Mouse (Mus musculus) gastrocnemius, postnatal 4 days (tissue): ENCODE measurements around the gene Aes. TPM values are rescaled to one million over a fixed set of nuclear protein-coding genes. Genes with fewer than 3 reads are reported as not detected.

Source experiments
- DNase-seq, 2 experiments: peaks; one replicate each; pipeline ENCODE4 v3.0.0; 2021 to 2022; ENCODE audit warnings: low spot score in 2 of 2, mixed read lengths in 2 of 2
- long read RNA-seq, 2 experiments: library from polyadenylated mRNA; stranded (forward); transcript quantifications; one replicate each; pipeline ENCODE4 v2.0.0; 2021
- total RNA-seq, 2 experiments: library from RNA; stranded (reverse); gene quantifications; 2 replicates each; pipeline ENCODE4 v1.2.3; 2021

Gene Aes
- 100 to 1,000 TPM; 537 to 620 TPM for total RNA-seq
- long read RNA-seq, experiment 1, transcript Aes-201 (7 exons, 1,411 nt) = major isoform, 478 of 552 reads
- long read RNA-seq, experiment 1, partial matches to known transcripts = 1 of 552 reads
- long read RNA-seq, experiment 1, other reads (novel, unspliced or antisense) = 71 of 552 reads
- long read RNA-seq, experiment 2, transcript Aes-201 (7 exons, 1,411 nt) = major isoform, 505 of 579 reads
- long read RNA-seq, experiment 2, partial matches to known transcripts = 3 of 579 reads
- long read RNA-seq, experiment 2, other reads (novel, unspliced or antisense) = 69 of 579 reads

DNA sequence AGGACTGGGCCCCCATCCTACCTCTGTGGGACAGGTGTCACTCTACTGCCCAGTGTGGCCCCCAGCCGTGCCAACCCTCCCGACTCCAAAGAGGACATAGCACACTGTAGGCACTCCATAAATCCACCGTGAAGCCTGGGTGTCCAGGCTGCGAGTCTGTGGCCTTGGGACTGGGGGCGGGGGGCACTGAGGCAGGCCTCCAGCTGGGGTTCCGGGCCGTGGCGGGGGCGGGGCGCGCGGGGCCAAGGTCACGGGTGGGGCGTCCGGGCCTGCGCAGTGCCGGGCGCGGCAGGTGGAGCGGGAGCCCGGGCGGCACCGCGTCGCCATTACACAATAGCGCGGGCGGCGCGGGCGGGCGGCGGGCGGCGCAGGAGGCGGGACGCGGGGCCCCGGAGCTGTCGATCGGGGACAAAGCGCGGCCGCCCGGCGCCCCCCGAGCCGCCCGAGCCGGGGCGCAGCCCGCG lies at the start of gene Aes:
Gene Aes (plus strand): TSS at position 326 of the 464 bp plus-strand sequence.
- peak; percentile 71 to 80 for DNase-seq

DNA sequence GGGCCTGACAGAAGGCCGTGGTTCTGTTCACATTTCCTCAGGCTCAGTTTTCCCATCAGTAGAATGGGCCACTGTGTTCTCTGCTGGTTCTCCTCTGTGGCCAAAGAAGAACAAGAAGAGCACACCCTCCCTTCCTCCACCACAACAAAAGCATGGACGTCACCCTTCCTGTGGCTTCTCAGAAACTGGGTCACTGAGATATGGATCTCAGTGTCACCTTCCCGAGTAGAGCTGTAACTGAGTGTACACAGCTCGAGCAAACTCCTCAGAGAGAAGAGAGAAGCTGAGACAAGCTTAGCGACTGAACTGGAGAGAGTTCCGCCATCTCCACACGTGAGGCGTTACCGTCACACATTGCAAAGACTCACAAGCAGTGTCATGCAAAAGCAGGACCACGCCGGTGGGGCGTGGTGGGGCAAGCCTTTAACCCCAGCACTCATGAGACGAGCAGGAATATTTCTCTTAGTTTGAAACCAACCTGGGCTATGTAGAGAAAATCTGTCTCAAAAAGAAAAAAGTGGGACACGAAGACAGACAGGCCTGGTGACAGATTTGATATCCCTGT lies 49.0 kb upstream of the Aes start:
- no peak for DNase-seq

DNA sequence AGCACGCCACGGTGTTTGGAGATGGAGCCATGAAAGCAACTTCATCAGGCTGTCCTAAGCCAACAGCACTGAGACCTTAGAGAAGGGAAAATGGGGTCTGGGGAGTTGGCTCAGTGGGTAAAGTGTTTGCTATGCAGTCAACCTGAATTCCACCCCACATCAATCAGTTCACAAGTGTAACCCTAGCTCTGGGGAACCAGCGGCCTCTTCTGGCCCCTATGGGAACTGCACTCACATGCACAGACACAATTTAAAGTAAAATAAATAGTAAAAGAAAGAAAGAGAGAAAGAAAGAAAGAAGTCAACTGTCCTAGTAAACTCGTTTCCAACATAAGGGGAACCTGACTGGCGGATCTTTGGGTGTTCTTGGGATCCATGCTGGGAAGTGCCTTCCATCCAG lies 45.5 kb upstream of the Aes start:
- no peak for DNase-seq

DNA sequence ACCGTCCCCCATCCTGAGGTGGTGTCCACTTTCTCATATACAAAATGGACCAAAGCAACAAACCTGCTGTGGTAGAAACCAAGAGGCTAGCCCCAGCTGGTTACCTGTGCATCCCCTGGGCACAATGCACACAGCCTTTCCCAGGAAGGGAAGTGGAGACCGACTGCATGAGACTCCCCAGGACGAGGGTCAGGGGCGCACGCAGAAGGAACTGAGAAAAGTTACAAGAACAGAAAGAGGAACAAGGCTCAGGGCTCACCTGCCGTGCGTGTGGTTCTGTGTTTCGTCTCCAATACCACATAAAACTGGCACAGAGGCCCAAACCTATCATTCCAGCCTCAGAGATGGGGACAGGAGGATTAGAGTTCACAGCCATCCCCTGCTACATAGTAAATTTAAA lies 42.1 kb upstream of the Aes start:
- no peak for DNase-seq

DNA sequence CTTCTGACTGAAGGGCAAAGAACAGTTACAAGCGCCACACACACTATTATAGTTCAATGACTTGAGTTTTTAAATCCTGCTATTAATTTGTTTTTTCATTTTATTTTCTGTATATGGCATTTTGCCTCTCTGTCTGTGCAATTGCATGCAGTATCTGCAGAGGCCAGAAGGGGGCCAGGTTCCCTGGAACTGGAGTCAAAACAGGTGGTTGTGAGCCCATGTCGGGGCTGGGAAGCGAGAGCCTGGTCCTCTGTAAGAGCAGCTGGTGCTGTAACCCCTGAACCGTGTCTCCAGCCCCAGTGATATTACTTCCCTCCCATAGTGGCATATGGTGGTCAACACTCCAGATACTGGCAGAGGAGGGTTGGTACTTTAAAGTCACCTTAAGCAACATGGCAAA lies 40.7 kb upstream of the Aes start:
- peak in 1 of 2 experiments; percentile 73 for DNase-seq

DNA sequence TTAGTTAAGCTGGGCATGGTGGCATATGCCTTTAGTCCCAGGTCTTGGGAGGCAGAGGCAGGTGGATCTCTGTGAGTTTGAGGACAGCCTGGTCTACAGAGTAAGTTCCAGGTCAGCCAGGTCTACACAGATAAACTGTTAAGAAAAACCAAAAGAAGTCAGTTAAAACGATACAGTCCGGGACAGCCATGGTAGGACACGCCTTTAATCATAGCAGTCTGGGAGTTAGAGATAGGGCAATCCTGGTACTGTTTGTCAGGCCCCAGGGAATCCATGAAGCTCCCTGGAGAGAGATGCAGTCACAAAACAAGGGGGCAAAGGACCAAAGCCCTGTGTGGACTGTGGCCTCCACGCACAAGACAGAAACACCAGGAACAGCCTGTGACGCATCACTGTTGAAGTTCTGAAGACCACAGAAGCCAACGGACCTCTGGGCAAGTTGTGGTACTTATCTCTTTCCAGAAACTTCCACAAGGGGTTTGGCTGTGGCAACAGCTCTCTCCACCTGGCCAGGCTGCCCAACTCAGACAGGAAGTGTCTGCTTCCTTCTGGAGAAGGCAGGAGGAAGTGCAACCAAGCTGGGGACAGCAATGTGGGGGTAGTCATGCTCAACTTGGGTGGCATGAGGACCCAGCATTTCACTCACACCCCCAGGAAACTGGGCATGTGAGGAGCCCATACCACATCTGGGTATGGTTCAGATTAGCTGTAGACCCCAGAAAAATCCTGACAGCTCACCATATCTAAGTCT lies 39.9 kb upstream of the Aes start:
- no peak for DNase-seq

DNA sequence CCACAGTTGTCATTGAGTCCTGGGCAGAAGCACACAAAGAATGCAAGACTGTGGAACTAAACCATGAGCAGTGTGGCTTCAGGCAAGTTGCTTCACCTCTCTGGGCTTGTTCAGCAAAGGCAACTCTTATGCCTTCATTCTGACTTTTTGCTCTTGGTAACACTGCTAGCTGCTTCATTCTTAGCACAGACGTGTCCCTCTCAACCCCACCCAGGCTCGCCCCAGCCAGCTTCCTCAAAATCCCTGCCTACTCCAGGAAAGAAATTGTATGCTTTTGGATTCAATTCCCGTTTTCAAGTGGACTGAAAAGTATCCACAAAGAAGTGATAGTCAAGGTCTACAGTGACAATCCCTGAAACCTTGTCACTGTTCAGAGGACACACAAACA lies 39.3 kb upstream of the Aes start:
- no peak for DNase-seq

DNA sequence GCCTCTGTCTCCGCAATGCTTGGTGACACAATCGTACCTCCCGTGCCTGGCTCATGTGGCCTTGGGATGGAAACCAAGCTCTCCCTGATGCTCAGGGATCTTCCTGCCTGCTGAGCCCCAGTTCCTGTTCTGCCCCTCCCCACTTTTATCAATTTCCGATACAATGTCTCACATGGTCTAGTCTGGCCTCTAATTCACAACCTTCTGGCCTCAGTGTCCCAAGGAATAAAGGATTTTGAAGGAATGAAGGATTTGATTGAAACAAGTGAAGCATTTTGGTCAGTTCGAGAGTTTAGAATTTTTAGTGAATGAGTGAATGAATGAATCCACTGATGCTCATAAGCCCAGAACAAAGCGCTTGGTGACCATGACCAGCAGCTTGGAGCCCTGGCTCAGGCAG lies 36.1 kb upstream of the Aes start:
- no peak for DNase-seq

DNA sequence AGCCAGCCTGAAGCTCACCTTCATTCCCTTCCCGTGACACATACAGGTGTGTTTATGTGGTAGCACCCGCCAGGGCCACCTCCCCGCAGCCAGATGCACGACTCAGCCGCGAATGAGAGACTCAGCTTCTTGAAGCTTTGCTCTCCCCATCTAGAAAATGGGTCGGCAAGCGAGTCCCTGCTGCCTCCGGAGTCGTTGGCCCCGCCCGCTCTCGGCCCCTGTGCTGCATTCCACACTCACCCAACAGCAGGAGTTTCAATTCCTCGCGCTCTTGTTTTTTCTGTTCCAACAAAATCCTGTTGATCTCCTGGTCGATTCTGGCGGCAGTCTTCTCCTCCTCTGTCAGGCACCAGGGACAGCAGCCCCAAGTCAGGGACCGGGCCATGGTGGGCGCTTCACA lies 35.7 kb upstream of the Aes start:
- DNase-seq = no peak

DNA sequence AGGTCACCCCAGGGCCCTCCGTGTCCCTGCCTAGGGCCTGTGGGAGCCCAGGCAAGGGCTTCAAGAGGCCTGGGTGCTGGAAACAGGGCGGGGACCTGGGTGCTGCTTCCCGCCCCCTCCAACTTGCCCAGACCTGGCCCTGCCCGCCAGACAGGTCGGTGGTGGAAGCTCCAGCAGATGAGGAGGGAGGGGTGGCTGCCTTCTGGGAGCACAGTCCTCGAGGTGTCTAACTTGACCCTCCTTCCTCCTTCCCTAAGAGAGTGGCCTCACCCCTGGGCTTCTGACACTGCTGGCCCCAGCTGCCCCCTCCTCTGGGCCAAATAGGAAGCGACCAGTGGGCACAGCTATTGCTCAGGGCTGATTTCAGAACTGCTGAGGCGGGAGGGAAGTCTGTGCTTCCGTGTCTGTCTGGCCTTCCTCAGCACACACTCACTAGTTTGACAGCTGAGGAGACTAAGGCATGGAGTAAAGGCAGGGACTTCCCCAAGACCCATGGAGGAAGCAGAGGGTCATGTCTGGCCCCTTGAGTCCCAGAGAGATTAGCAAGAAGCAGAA lies 35.2 kb upstream of the Aes start, which contains the start of gene Gna15:
Gene Gna15 (minus strand): TSS at position 175 of the 555 bp plus-strand sequence.
- no peak for DNase-seq

DNA sequence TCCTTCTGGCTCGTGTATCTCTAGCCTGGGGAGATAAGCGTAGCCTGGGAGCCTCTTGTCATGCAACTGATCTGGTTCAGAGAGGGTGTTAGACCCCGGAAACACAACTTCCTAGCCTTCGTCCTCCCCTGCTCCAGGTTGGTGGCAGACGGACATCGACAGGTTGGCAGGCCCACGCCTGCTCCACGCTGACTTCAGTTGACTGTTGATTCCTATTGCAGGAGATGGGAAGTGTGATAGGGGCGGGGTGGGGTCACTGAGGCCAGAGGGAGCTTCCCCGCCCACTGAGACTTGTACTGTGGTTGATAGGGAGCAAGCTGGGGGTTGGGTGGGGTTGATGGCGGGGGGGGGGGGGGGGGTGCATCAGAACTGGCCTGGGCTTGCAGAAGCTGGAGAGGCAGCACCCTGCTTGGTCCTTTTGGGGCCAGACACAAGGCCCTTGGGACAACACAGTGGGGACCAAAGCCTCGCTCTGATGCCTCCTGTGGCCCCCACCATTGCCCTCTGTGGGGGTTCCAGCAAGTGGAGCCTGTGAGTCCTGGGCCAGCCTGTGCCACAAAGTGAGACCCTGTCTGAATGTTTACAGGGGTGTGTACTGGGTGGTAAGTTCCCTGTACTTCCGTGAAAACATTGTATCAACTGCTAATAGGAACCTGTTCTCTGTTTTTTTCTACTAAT lies 34.1 kb upstream of the Aes start:
- DNase-seq = no peak

DNA sequence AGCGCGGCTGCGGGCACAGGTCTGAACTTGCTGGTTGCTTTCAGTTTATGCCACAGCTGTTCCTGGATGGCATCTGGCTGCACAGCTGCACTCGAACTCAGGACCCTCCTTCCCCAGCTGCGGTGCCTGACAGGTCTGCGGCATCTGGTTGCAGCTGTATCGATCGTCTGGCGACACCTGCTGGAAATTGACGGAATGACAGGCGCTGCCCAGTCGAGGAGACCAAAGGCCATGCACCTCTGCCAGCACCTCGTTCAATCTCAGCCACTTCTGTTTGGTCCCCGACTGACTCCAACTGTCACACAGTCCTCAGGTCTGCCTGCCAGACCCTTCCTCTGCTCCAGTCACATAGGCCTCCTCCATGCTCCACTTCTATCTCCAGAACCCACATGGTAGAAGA lies 32.5 kb upstream of the Aes start:
- peak; percentile 69 to 78 for DNase-seq

DNA sequence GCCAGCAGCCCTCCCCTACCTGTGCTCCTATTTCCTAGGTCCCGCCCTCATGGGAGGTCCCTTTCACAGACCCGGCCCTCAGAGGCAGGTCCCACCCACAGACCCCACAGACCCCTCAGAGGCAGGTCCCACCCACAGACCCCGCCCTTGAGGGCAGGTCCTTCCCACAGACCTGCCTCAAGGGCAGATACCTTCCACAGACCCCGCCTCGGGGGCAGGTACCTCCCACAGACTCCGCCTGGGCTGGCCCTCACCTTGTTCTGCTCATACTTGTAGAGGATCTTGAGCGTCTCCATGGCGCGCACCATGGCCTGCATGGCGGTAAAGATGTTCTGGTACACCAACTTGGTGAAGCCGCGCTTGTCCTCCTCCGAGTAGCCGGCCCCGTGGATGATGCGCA lies 24.5 kb upstream of the Aes start:
- DNase-seq = no peak

DNA sequence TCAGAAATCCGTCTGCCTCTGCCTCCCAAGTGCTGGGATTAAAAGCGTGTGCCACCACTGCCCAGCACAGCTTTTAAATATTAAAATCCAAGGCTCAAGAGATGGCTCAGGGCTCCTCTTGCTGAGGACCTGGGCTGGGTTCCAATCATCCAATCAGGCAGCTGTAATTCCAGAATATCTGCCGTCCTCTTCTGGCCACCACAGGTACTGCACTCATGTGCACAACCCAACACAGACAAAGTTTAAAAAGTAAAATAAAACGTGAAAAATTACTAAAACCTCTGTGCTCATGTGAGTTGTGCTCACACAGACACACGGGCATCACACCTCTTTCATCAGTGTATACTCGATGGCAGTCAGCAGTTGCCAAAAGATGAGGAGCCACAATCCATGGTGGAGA lies 22.6 kb upstream of the Aes start:
- DNase-seq = no peak

DNA sequence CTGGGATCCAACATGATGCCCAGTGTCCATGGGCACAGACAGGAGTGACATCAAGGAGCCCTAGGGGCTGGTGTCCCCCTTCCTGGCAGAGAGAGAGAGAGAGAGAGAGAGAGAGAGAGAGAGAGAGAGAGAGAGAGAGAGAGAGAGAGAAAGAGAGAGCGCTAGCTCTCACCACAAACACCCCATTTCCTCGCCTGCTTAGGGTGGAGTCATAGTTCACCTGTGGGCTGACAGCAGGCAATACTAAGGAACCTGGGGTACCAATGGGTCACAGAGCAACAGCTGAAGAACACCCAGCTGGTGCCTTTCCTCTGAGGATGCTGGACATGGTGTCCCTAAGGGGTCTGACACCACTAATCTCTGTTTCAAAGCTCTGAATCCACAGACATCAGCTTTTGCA lies 21.9 kb upstream of the Aes start:
- no peak for DNase-seq

DNA sequence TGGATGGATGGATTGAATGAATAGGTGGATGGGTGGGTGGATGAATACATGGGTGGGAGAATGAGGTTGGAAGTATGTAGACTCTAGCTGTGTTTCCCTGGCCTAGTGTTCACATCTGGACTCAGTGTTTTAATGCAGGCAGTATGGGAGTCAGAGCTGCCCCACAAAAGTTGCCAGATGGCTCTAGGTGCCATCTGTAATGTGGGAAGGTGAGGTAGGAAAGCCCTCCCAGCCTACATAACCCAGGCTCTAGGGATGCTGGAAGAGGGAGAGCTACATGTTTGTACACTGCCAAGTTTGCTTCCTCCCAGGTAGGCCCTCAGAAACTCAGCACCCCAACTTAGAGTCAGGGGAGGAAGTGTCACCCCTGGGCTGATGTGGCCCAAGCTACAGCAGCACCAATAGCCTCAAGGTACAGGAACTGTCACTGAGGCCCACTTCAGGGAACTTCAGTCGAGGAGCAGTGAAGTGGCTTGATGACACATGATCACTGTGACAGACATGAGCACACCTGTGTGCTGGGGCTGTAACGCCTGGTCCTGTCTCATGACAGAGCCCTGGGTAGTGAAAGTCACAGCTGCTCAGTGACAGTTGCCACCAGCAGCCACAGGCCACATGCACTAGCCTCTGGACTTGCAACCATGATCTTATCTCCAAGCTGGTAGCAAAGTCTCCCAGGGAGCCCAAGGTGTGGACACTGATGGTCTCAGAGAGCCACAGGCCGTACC lies 20.8 kb upstream of the Aes start:
- no peak for DNase-seq

DNA sequence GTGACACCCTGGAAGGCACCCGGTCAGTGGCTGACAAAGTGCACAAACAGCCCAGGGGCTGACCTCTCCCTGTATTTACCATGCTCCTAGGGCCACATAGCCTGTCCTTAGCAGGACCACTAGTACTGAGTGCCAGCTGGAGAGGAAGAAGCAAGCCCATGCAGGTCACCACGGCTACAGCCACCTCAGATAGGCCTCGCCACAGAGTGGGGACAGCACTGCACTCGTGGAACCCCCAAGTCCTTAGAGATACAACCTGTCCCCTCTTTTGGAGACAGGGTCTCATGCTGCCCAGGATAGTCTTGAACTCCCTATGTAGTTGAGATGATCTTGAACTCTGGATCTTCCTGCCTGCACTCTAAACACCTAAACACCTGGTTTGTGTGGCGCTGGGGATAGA lies 17.9 kb upstream of the Aes start:
- DNase-seq = no peak

DNA sequence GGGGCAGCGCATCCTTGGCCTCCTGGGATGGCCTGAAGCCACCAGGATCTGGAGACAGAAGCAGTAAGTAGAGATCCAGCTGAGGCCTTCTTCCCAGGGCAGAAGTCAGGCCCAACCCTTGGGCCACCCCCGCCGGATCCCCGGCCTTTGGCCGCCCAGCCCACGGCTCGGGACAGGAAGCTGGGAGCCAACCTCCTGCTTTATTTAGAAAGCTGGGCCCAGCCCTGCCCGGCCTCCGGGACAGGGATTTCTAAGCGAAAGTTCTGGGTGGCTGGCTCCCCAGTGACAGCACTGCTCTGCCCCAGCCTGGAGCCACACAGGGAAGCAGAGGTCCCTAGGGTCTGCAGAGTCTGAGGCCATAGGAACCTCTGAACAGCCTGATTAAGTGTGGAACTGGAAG lies 17.5 kb upstream of the Aes start:
- peak in 1 of 2 experiments; percentile 44 for DNase-seq

DNA sequence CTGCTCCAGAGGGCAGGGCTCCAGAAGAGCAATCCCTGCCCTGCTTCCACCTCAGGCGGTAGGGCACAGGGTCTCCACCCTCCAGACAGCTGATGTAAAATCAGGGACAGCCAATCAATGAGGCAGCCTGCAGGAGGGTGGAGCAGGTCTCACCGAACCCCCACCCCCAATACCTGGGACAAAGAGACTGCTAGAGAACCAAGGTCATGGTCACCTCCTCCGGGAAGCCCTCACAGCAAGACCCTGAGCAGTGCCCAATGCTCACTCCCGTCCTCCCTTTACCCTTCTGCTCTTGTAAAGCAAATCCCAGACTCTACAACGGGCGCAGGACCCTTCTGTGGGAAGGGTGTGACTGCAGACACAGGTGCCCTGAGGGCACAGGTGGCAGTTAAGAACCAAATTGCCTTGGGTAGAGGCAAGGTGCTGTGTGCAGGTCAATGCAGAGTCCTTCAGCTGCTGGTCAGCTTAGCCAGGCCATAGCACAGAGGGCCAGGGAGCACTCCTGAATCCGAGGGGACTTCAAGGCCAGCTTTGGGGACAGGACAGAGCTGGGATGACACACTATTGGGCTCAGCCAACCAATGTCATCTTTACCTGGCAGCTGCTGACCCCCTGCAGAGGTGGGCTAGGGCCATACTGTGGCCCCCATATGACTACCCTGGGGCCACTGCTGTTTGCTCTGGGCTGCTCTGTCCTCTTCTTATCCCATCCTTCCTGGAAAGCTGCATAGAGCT lies 16.4 kb upstream of the Aes start:
- DNase-seq = no peak

DNA sequence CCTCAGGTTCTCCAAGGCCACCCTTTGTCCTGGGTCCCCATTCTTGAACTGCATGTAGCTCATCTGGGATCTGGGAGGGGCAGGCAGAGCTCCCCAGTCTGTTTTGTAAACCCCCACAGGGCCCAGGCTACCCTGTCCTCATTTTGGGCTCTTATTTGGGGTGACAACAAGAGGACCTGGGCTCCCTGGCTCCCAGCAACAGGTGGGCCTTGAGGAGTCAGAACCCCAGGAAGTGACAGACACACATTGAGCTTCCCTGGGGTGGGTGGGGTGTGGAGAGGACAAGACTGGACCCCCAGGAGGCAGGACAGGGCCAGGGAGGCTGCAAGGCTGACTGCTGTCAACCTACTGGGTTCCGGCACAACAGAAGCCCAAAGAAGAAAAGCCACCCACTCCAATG lies 15.7 kb upstream of the Aes start:
- DNase-seq = no peak
